Mouse (Mus musculus): ENCODE results near the gene Cacna1b. TPM values are rescaled to one million over a fixed set of nuclear protein-coding genes. Genes with fewer than 3 reads are reported as not detected.

Gene Cacna1b
- polyA plus RNA-seq, 1 experiment from 2014 or later: 0.23 TPM

GRCm38 (mm10) chr2:24747878-24748277 is 15.1 kb downstream of the Cacna1b start:
- Histone ChIP-seq H3K4me1 (replicated peaks; ENCODE audit: control insufficient read depth, insufficient read depth, low read length) (no peaks in the 10 kb centered on the region), H3K36me3 (ENCODE audit: control insufficient read depth, insufficient read depth, low read length) (no peaks in the 10 kb centered on the region), H3K4me2 (no peak overlapping the region), H3K4me3 (ENCODE audit: low read depth, low read length) (no peak overlapping the region), H3K27me3 (replicated peaks; ENCODE audit: control insufficient read depth, insufficient read depth, low read length) (no peaks in the 10 kb centered on the region), H3K9me3 (ENCODE audit: control insufficient read depth, low read length) (no peaks in the 10 kb centered on the region), H3K9ac (ENCODE audit: low read depth, low read length) (no peak overlapping the region), H3K27ac (ENCODE audit: low read depth, low read length) (no peak overlapping the region)
- WGBS: 46% methylated on average over 7 of the region's 7 CpGs
- ATAC-seq (replicated peaks; ENCODE audit: low FRiP score) (no peak), DNase-seq (ENCODE audit: low spot score) (no peak)

- 83% methylated on average over 5 of the region's 5 CpGs for WGBS
- ATAC-seq (replicated peaks; ENCODE audit: low FRiP score) (no peak), DNase-seq (ENCODE audit: low spot score) (no peak)
- Histone ChIP-seq H3K9ac (ENCODE audit: low read depth, low read length) (no peak overlapping the region), H3K4me1 (replicated peaks; ENCODE audit: control insufficient read depth, insufficient read depth, low read length) (no peaks in the 10 kb centered on the region), H3K4me3 (ENCODE audit: low read depth, low read length) (no peak overlapping the region), H3K36me3 (ENCODE audit: control insufficient read depth, insufficient read depth, low read length) (no peaks in the 10 kb centered on the region), H3K27me3 (replicated peaks; ENCODE audit: control insufficient read depth, insufficient read depth, low read length) (no peaks in the 10 kb centered on the region), H3K4me2 (no peak overlapping the region), H3K9me3 (ENCODE audit: control insufficient read depth, low read length) (no peaks in the 10 kb centered on the region), H3K27ac (ENCODE audit: low read depth, low read length) (no peak overlapping the region)
These were observed 23.3 kb downstream of the Cacna1b start for GRCm38 (mm10) chr2:24739701-24740100.

GRCm38 (mm10) chr2:24733157-24733556 is 29.8 kb downstream of the Cacna1b start:
- ATAC-seq (replicated peaks; ENCODE audit: low FRiP score) (no peak), DNase-seq (ENCODE audit: low spot score) (no peak)
- no peaks in the 10 kb centered on the region for H3K4me1 ChIP-seq (replicated peaks; ENCODE audit: control insufficient read depth, insufficient read depth, low read length)
- H3K4me3 ChIP-seq (ENCODE audit: low read depth, low read length): no peak overlapping the region
- H3K36me3 ChIP-seq (ENCODE audit: control insufficient read depth, insufficient read depth, low read length): no peaks in the 10 kb centered on the region
- H3K9ac ChIP-seq (ENCODE audit: low read depth, low read length): no peak overlapping the region
- no peaks in the 10 kb centered on the region for H3K27me3 ChIP-seq (replicated peaks; ENCODE audit: control insufficient read depth, insufficient read depth, low read length)
- 49% methylated on average over 4 of the region's 4 CpGs for WGBS
- no peaks in the 10 kb centered on the region for H3K9me3 ChIP-seq (ENCODE audit: control insufficient read depth, low read length)
- H3K27ac ChIP-seq (ENCODE audit: low read depth, low read length): no peak overlapping the region
- no peak overlapping the region for H3K4me2 ChIP-seq

GRCm38 (mm10) chr2:24725865-24726264 is 37.1 kb downstream of the Cacna1b start:
- Histone ChIP-seq H3K4me3 (ENCODE audit: low read depth, low read length) (no peak overlapping the region), H3K27me3 (replicated peaks; ENCODE audit: control insufficient read depth, insufficient read depth, low read length) (no peaks in the 10 kb centered on the region), H3K9me3 (ENCODE audit: control insufficient read depth, low read length) (no peaks in the 10 kb centered on the region), H3K36me3 (ENCODE audit: control insufficient read depth, insufficient read depth, low read length) (no peaks in the 10 kb centered on the region), H3K27ac (ENCODE audit: low read depth, low read length) (no peak overlapping the region), H3K4me2 (no peak overlapping the region), H3K4me1 (replicated peaks; ENCODE audit: control insufficient read depth, insufficient read depth, low read length) (no peaks in the 10 kb centered on the region), H3K9ac (ENCODE audit: low read depth, low read length) (no peak overlapping the region)
- WGBS: 79% methylated on average over 4 of the region's 4 CpGs
- ATAC-seq (replicated peaks; ENCODE audit: low FRiP score): no peak
- no peak for DNase-seq (ENCODE audit: low spot score)

- H3K9ac ChIP-seq (ENCODE audit: low read depth, low read length): no peak overlapping the region
- no peaks in the 10 kb centered on the region for H3K4me1 ChIP-seq (replicated peaks; ENCODE audit: control insufficient read depth, insufficient read depth, low read length)
- ATAC-seq (replicated peaks; ENCODE audit: low FRiP score): no peak
- H3K27me3 ChIP-seq (replicated peaks; ENCODE audit: control insufficient read depth, insufficient read depth, low read length): no peaks in the 10 kb centered on the region
- H3K4me2 ChIP-seq: no peak overlapping the region
- no peak overlapping the region for H3K27ac ChIP-seq (ENCODE audit: low read depth, low read length)
- no peak for DNase-seq (ENCODE audit: low spot score)
- no peaks in the 10 kb centered on the region for H3K9me3 ChIP-seq (ENCODE audit: control insufficient read depth, low read length)
- no peaks in the 10 kb centered on the region for H3K36me3 ChIP-seq (ENCODE audit: control insufficient read depth, insufficient read depth, low read length)
- WGBS: 92% methylated on average over 14 of the region's 14 CpGs
- no peak overlapping the region for H3K4me3 ChIP-seq (ENCODE audit: low read depth, low read length)
These were observed 43.1 kb downstream of the Cacna1b start for GRCm38 (mm10) chr2:24719645-24720379.

GRCm38 (mm10) chr2:24718906-24719305 is 44.0 kb downstream of the Cacna1b start:
- H3K36me3 ChIP-seq (ENCODE audit: control insufficient read depth, insufficient read depth, low read length): no peaks in the 10 kb centered on the region
- H3K4me2 ChIP-seq: no peak overlapping the region
- H3K4me3 ChIP-seq (ENCODE audit: low read depth, low read length): no peak overlapping the region
- no peaks in the 10 kb centered on the region for H3K9me3 ChIP-seq (ENCODE audit: control insufficient read depth, low read length)
- H3K9ac ChIP-seq (ENCODE audit: low read depth, low read length): no peak overlapping the region
- no peak for DNase-seq (ENCODE audit: low spot score)
- H3K27ac ChIP-seq (ENCODE audit: low read depth, low read length): no peak overlapping the region
- no peaks in the 10 kb centered on the region for H3K27me3 ChIP-seq (replicated peaks; ENCODE audit: control insufficient read depth, insufficient read depth, low read length)
- ATAC-seq (replicated peaks; ENCODE audit: low FRiP score): no peak
- WGBS: 69% methylated on average over 4 of the region's 4 CpGs
- no peaks in the 10 kb centered on the region for H3K4me1 ChIP-seq (replicated peaks; ENCODE audit: control insufficient read depth, insufficient read depth, low read length)

- ATAC-seq (replicated peaks; ENCODE audit: low FRiP score): no peak
- WGBS: 74% methylated on average over 7 of the region's 7 CpGs
These were observed 45.0 kb downstream of the Cacna1b start for GRCm38 (mm10) chr2:24717963-24718362.

GRCm38 (mm10) chr2:24717461-24717860 is 45.5 kb downstream of the Cacna1b start:
- Histone ChIP-seq H3K36me3 (ENCODE audit: control insufficient read depth, insufficient read depth, low read length) (no peaks in the 10 kb centered on the region), H3K4me3 (ENCODE audit: low read depth, low read length) (no peak overlapping the region), H3K4me1 (replicated peaks; ENCODE audit: control insufficient read depth, insufficient read depth, low read length) (no peaks in the 10 kb centered on the region), H3K27ac (ENCODE audit: low read depth, low read length) (no peak overlapping the region), H3K9me3 (ENCODE audit: control insufficient read depth, low read length) (no peaks in the 10 kb centered on the region), H3K27me3 (replicated peaks; ENCODE audit: control insufficient read depth, insufficient read depth, low read length) (no peaks in the 10 kb centered on the region), H3K9ac (ENCODE audit: low read depth, low read length) (no peak overlapping the region), H3K4me2 (no peak overlapping the region)
- DNase-seq (ENCODE audit: low spot score): no peak
- ATAC-seq (replicated peaks; ENCODE audit: low FRiP score): no peak
- WGBS: 78% methylated on average over 4 of the region's 4 CpGs

More at GRCm38 (mm10) chr2:24717963-24718362, 45.0 kb downstream of the Cacna1b start:
- Histone ChIP-seq H3K4me3 (ENCODE audit: low read depth, low read length) (no peak overlapping the region), H3K27me3 (replicated peaks; ENCODE audit: control insufficient read depth, insufficient read depth, low read length) (no peaks in the 10 kb centered on the region), H3K36me3 (ENCODE audit: control insufficient read depth, insufficient read depth, low read length) (no peaks in the 10 kb centered on the region), H3K4me2 (no peak overlapping the region), H3K4me1 (replicated peaks; ENCODE audit: control insufficient read depth, insufficient read depth, low read length) (no peaks in the 10 kb centered on the region), H3K9ac (ENCODE audit: low read depth, low read length) (no peak overlapping the region), H3K9me3 (ENCODE audit: control insufficient read depth, low read length) (no peaks in the 10 kb centered on the region), H3K27ac (ENCODE audit: low read depth, low read length) (no peak overlapping the region)
- DNase-seq (ENCODE audit: low spot score): no peak

GRCm38 (mm10) chr2:24705929-24706328 is 57.0 kb downstream of the Cacna1b start:
- ATAC-seq (replicated peaks; ENCODE audit: low FRiP score): no peak
- no peaks in the 10 kb centered on the region for H3K27me3 ChIP-seq (replicated peaks; ENCODE audit: control insufficient read depth, insufficient read depth, low read length)
- no peak for DNase-seq (ENCODE audit: low spot score)
- H3K9ac ChIP-seq (ENCODE audit: low read depth, low read length): no peak overlapping the region
- H3K4me3 ChIP-seq (ENCODE audit: low read depth, low read length): no peak overlapping the region
- no peaks in the 10 kb centered on the region for H3K4me1 ChIP-seq (replicated peaks; ENCODE audit: control insufficient read depth, insufficient read depth, low read length)
- 80% methylated on average over 10 of the region's 10 CpGs for WGBS
- H3K36me3 ChIP-seq (ENCODE audit: control insufficient read depth, insufficient read depth, low read length): no peaks in the 10 kb centered on the region
- H3K9me3 ChIP-seq (ENCODE audit: control insufficient read depth, low read length): no peaks in the 10 kb centered on the region
- no peak overlapping the region for H3K4me2 ChIP-seq
- H3K27ac ChIP-seq (ENCODE audit: low read depth, low read length): no peak overlapping the region

Measured in liver, embryonic 11.5 days (tissue).